Mouse (Mus musculus): ENCODE measurements around the gene Col23a1. TPM values are rescaled to one million over a fixed set of nuclear protein-coding genes. Genes with fewer than 3 reads are reported as not detected.

Col23a1 gene
- polyA plus RNA-seq, 1 experiment from 2014 or later, result 10.7 TPM

GRCm38 (mm10) chr11:51394301-51394865 lies 104.7 kb downstream of the Col23a1 start:
- Histone ChIP-seq H3K4me3 (replicated peaks; ENCODE audit: low read length) (no peak overlapping the region), H3K27me3 (ENCODE audit: control insufficient read depth, insufficient read depth, low read length) (no peaks in the 10 kb centered on the region), H3K9ac (no peak overlapping the region), H3K9me3 (ENCODE audit: control insufficient read depth, low read length) (no peaks in the 10 kb centered on the region), H3K27ac (no peak overlapping the region), H3K36me3 (replicated peaks; ENCODE audit: control insufficient read depth, insufficient read depth) (no peaks in the 10 kb centered on the region), H3K4me1 (replicated peaks; ENCODE audit: control insufficient read depth, insufficient read depth, low read length) (0 out of 2 replicates have a peak, but pooled peaks cover 2% of the 10 kb centered on the region), H3K4me2 (replicated peaks) (no peak overlapping the region)
- 89% methylated on average over 9 of the region's 9 CpGs for WGBS
- ATAC-seq (ENCODE audit: low FRiP score) (no peak), DNase-seq (ENCODE audit: low spot score) (no peak)

GRCm38 (mm10) chr11:51396451-51396850 lies 106.7 kb downstream of the Col23a1 start:
- H3K4me1 ChIP-seq (replicated peaks; ENCODE audit: control insufficient read depth, insufficient read depth, low read length), result no peaks in the 10 kb centered on the region
- H3K36me3 ChIP-seq (replicated peaks; ENCODE audit: control insufficient read depth, insufficient read depth), result no peaks in the 10 kb centered on the region
- no peak overlapping the region for H3K4me2 ChIP-seq (replicated peaks)
- no peak overlapping the region for H3K27ac ChIP-seq
- no peaks in the 10 kb centered on the region for H3K27me3 ChIP-seq (ENCODE audit: control insufficient read depth, insufficient read depth, low read length)
- no peak for ATAC-seq (ENCODE audit: low FRiP score)
- no peak for DNase-seq (ENCODE audit: low spot score)
- H3K9me3 ChIP-seq (ENCODE audit: control insufficient read depth, low read length), result no peaks in the 10 kb centered on the region
- WGBS, result 76% methylated on average over 2 of the region's 2 CpGs
- H3K4me3 ChIP-seq (replicated peaks; ENCODE audit: low read length), result no peak overlapping the region
- H3K9ac ChIP-seq, result no peak overlapping the region

- WGBS, result 94% methylated on average over 5 of the region's 5 CpGs
- ATAC-seq (ENCODE audit: low FRiP score), result no peak
Observed at GRCm38 (mm10) chr11:51398084-51398483, 108.4 kb downstream of the Col23a1 start.

GRCm38 (mm10) chr11:51400356-51400755 lies 110.6 kb downstream of the Col23a1 start:
- ATAC-seq (ENCODE audit: low FRiP score), result no peak
- no peak overlapping the region for H3K4me2 ChIP-seq (replicated peaks)
- WGBS, result 86% methylated on average over 11 of the region's 11 CpGs
- no peaks in the 10 kb centered on the region for H3K4me1 ChIP-seq (replicated peaks; ENCODE audit: control insufficient read depth, insufficient read depth, low read length)
- H3K4me3 ChIP-seq (replicated peaks; ENCODE audit: low read length), result no peak overlapping the region
- DNase-seq (ENCODE audit: low spot score), result no peak
- H3K9me3 ChIP-seq (ENCODE audit: control insufficient read depth, low read length), result no peaks in the 10 kb centered on the region
- H3K36me3 ChIP-seq (replicated peaks; ENCODE audit: control insufficient read depth, insufficient read depth), result no peaks in the 10 kb centered on the region
- no peak overlapping the region for H3K9ac ChIP-seq
- H3K27ac ChIP-seq, result no peak overlapping the region
- no peaks in the 10 kb centered on the region for H3K27me3 ChIP-seq (ENCODE audit: control insufficient read depth, insufficient read depth, low read length)

More at GRCm38 (mm10) chr11:51398084-51398483, 108.4 kb downstream of the Col23a1 start:
- Histone ChIP-seq H3K27me3 (ENCODE audit: control insufficient read depth, insufficient read depth, low read length) (no peaks in the 10 kb centered on the region), H3K4me2 (replicated peaks) (no peak overlapping the region), H3K4me1 (replicated peaks; ENCODE audit: control insufficient read depth, insufficient read depth, low read length) (no peaks in the 10 kb centered on the region), H3K9me3 (ENCODE audit: control insufficient read depth, low read length) (no peaks in the 10 kb centered on the region), H3K27ac (no peak overlapping the region), H3K36me3 (replicated peaks; ENCODE audit: control insufficient read depth, insufficient read depth) (no peaks in the 10 kb centered on the region), H3K9ac (no peak overlapping the region), H3K4me3 (replicated peaks; ENCODE audit: low read length) (no peak overlapping the region)
- no peak for DNase-seq (ENCODE audit: low spot score)

- H3K4me2 ChIP-seq (replicated peaks), result no peak overlapping the region
- ATAC-seq (ENCODE audit: low FRiP score), result no peak
- no peak overlapping the region for H3K9ac ChIP-seq
- no peaks in the 10 kb centered on the region for H3K9me3 ChIP-seq (ENCODE audit: control insufficient read depth, low read length)
- H3K36me3 ChIP-seq (replicated peaks; ENCODE audit: control insufficient read depth, insufficient read depth), result no peaks in the 10 kb centered on the region
- WGBS, result 81% methylated on average over 10 of the region's 10 CpGs
- no peaks in the 10 kb centered on the region for H3K27me3 ChIP-seq (ENCODE audit: control insufficient read depth, insufficient read depth, low read length)
- no peak overlapping the region for H3K4me3 ChIP-seq (replicated peaks; ENCODE audit: low read length)
- no peak overlapping the region for H3K27ac ChIP-seq
- DNase-seq (ENCODE audit: low spot score), result no peak
- H3K4me1 ChIP-seq (replicated peaks; ENCODE audit: control insufficient read depth, insufficient read depth, low read length), result no peaks in the 10 kb centered on the region
Observed at GRCm38 (mm10) chr11:51401481-51402128, 111.9 kb downstream of the Col23a1 start.

GRCm38 (mm10) chr11:51403886-51404285 lies 114.2 kb downstream of the Col23a1 start:
- no peak for ATAC-seq (ENCODE audit: low FRiP score)
- no peak overlapping the region for H3K27ac ChIP-seq
- H3K9me3 ChIP-seq (ENCODE audit: control insufficient read depth, low read length), result no peaks in the 10 kb centered on the region
- H3K4me1 ChIP-seq (replicated peaks; ENCODE audit: control insufficient read depth, insufficient read depth, low read length), result no peaks in the 10 kb centered on the region
- H3K9ac ChIP-seq, result no peak overlapping the region
- DNase-seq (ENCODE audit: low spot score), result no peak
- WGBS, result 85% methylated on average over 2 of the region's 2 CpGs
- H3K36me3 ChIP-seq (replicated peaks; ENCODE audit: control insufficient read depth, insufficient read depth), result no peaks in the 10 kb centered on the region
- no peak overlapping the region for H3K4me2 ChIP-seq (replicated peaks)
- H3K27me3 ChIP-seq (ENCODE audit: control insufficient read depth, insufficient read depth, low read length), result no peaks in the 10 kb centered on the region
- H3K4me3 ChIP-seq (replicated peaks; ENCODE audit: low read length), result no peak overlapping the region

- H3K4me1 ChIP-seq (replicated peaks; ENCODE audit: control insufficient read depth, insufficient read depth, low read length), result no peaks in the 10 kb centered on the region
- no peaks in the 10 kb centered on the region for H3K9me3 ChIP-seq (ENCODE audit: control insufficient read depth, low read length)
- H3K27me3 ChIP-seq (ENCODE audit: control insufficient read depth, insufficient read depth, low read length), result no peaks in the 10 kb centered on the region
- DNase-seq (ENCODE audit: low spot score) (no peak), ATAC-seq (ENCODE audit: low FRiP score) (no peak)
- H3K36me3 ChIP-seq (replicated peaks; ENCODE audit: control insufficient read depth, insufficient read depth), result no peaks in the 10 kb centered on the region
- 86% methylated on average over 5 of the region's 5 CpGs for WGBS
- H3K9ac ChIP-seq, result no peak overlapping the region
- no peak overlapping the region for H3K4me2 ChIP-seq (replicated peaks)
- no peak overlapping the region for H3K27ac ChIP-seq
- no peak overlapping the region for H3K4me3 ChIP-seq (replicated peaks; ENCODE audit: low read length)
Observed at GRCm38 (mm10) chr11:51404865-51405440, 115.2 kb downstream of the Col23a1 start.

GRCm38 (mm10) chr11:51406531-51406930 lies 116.8 kb downstream of the Col23a1 start:
- no peak for ATAC-seq (ENCODE audit: low FRiP score)
- H3K4me2 ChIP-seq (replicated peaks), result no peak overlapping the region
- WGBS, result 67% methylated on average over 8 of the region's 8 CpGs
- no peaks in the 10 kb centered on the region for H3K27me3 ChIP-seq (ENCODE audit: control insufficient read depth, insufficient read depth, low read length)
- H3K4me1 ChIP-seq (replicated peaks; ENCODE audit: control insufficient read depth, insufficient read depth, low read length), result no peaks in the 10 kb centered on the region
- H3K36me3 ChIP-seq (replicated peaks; ENCODE audit: control insufficient read depth, insufficient read depth), result no peaks in the 10 kb centered on the region
- no peak overlapping the region for H3K9ac ChIP-seq
- no peak for DNase-seq (ENCODE audit: low spot score)
- no peak overlapping the region for H3K4me3 ChIP-seq (replicated peaks; ENCODE audit: low read length)
- no peak overlapping the region for H3K27ac ChIP-seq
- no peaks in the 10 kb centered on the region for H3K9me3 ChIP-seq (ENCODE audit: control insufficient read depth, low read length)

GRCm38 (mm10) chr11:51407351-51407750 lies 117.6 kb downstream of the Col23a1 start:
- no peaks in the 10 kb centered on the region for H3K36me3 ChIP-seq (replicated peaks; ENCODE audit: control insufficient read depth, insufficient read depth)
- ATAC-seq (ENCODE audit: low FRiP score), result no peak
- H3K4me2 ChIP-seq (replicated peaks), result no peak overlapping the region
- no peak overlapping the region for H3K9ac ChIP-seq
- H3K9me3 ChIP-seq (ENCODE audit: control insufficient read depth, low read length), result no peaks in the 10 kb centered on the region
- H3K4me3 ChIP-seq (replicated peaks; ENCODE audit: low read length), result no peak overlapping the region
- H3K4me1 ChIP-seq (replicated peaks; ENCODE audit: control insufficient read depth, insufficient read depth, low read length), result no peaks in the 10 kb centered on the region
- no peak overlapping the region for H3K27ac ChIP-seq
- 83% methylated on average over 8 of the region's 8 CpGs for WGBS
- no peak for DNase-seq (ENCODE audit: low spot score)
- no peaks in the 10 kb centered on the region for H3K27me3 ChIP-seq (ENCODE audit: control insufficient read depth, insufficient read depth, low read length)

All from hindbrain, embryonic 14.5 days (tissue).